Mouse (Mus musculus) MEL (cell line): Measurements from ENCODE around the gene Oosp2. TPM values are rescaled to one million over a fixed set of nuclear protein-coding genes. Genes with fewer than 3 reads are reported as not detected.
A peak's percentile ranks its signal among the peaks of the same experiment; 100 is the strongest.

Experiments
- DNase-seq: peaks from one replicate; pipeline ENCODE4 v3.0.0; 2011; ENCODE audit warnings: low read depth, low spot score
- H3K27ac ChIP-seq: 2 replicates; pipeline ENCODE4 v1.5.1; 2012; ENCODE audit warnings: low read depth, mild to moderate bottlenecking, control low read depth, low read length, moderate library complexity; ENCODE audit not compliant: control insufficient read depth
- H3K27me3 ChIP-seq, 2 experiments: fragments of 150-350 bp in 1 of 2; sonication (generic) in 1 of 2; 2 replicates each; pipeline ENCODE4 v1.6.1; 2012; ENCODE audit warnings: low read length in 2 of 2, mild to moderate bottlenecking in 2 of 2, improper control_type of control experiment in 1 of 2, moderate library complexity in 1 of 2; ENCODE audit not compliant: insufficient read depth in 2 of 2, control insufficient read depth in 1 of 2
- H3K36me3 ChIP-seq, 2 experiments: 2 replicates each; pipeline ENCODE4 v1.6.1; 2012 to 2014; ENCODE audit warnings: low read length in 2 of 2, improper control_type of control experiment in 1 of 2, inconsistent platforms in 1 of 2, mild to moderate bottlenecking in 1 of 2; ENCODE audit not compliant: insufficient read depth in 2 of 2, control insufficient read depth in 1 of 2
- H3K4me1 ChIP-seq, 2 experiments: fragments of 150-350 bp in 1 of 2; sonication (generic) in 1 of 2; 2 replicates each; pipeline ENCODE4 v1.6.1; 2012; ENCODE audit warnings: low read length in 2 of 2, improper control_type of control experiment in 1 of 2, mild to moderate bottlenecking in 1 of 2; ENCODE audit not compliant: insufficient read depth in 2 of 2, control insufficient read depth in 1 of 2
- H3K4me3 ChIP-seq, 2 experiments: fragments of 150-350 bp in 1 of 2; sonication (generic) in 1 of 2; 2 replicates each; pipeline ENCODE4 v1.5.1; 2012; ENCODE audit warnings: low read depth in 2 of 2, low read length in 2 of 2, mild to moderate bottlenecking in 2 of 2, moderate library complexity in 2 of 2, control low read depth in 1 of 2, improper control_type of control experiment in 1 of 2; ENCODE audit not compliant: control insufficient read depth in 1 of 2, insufficient read depth in 1 of 2
- H3K79me2 ChIP-seq: 2 replicates; pipeline ENCODE4 v1.6.1; 2012; ENCODE audit warnings: mild to moderate bottlenecking, low read length, moderate library complexity; ENCODE audit not compliant: control insufficient read depth, poor library complexity, insufficient read depth
- H3K9ac ChIP-seq: 2 replicates; pipeline ENCODE4 v1.6.1; 2012; ENCODE audit warnings: low read depth, mild to moderate bottlenecking, control low read depth, low read length, moderate library complexity; ENCODE audit not compliant: control insufficient read depth, poor library complexity, severe bottlenecking
- H3K9me3 ChIP-seq: fragments of 150-350 bp; sonication (generic); replicated peaks from 2 replicates; pipeline ENCODE4 v1.6.1; 2012; ENCODE audit warnings: mild to moderate bottlenecking, low read length, improper control_type of control experiment, moderate library complexity; ENCODE audit not compliant: insufficient read depth
- BHLHE40 ChIP-seq: IDR thresholded peaks from 2 replicates; pipeline ENCODE4 v1.6.1; 2012; ENCODE audit warnings: low read depth, mild to moderate bottlenecking, inconsistent platforms, low read length, improper control_type of control experiment, borderline replicate concordance
- CHD2 ChIP-seq: IDR thresholded peaks from 2 replicates; pipeline ENCODE4 v1.6.1; 2011; ENCODE audit warnings: low read length, improper control_type of control experiment
- E2F4 ChIP-seq: IDR thresholded peaks from 2 replicates; pipeline ENCODE4 v1.6.1; 2011; ENCODE audit warnings: low read depth, low read length, improper control_type of control experiment, borderline replicate concordance
- EP300 ChIP-seq, 2 experiments: IDR thresholded peaks; 2 replicates each; pipeline ENCODE4 v1.6.1; 2011; ENCODE audit warnings: improper control_type of control experiment in 2 of 2, low read length in 2 of 2, low read depth in 1 of 2, mild to moderate bottlenecking in 1 of 2
- ETS1 ChIP-seq: IDR thresholded peaks from 2 replicates; pipeline ENCODE4 v1.6.1; 2012; ENCODE audit warnings: low read depth, mild to moderate bottlenecking, inconsistent platforms, low read length, improper control_type of control experiment, moderate library complexity
- GATA1 ChIP-seq: IDR thresholded peaks from 2 replicates; pipeline ENCODE4 v1.6.1; 2011; ENCODE audit warnings: low read depth, low read length, improper control_type of control experiment
- JUND ChIP-seq: IDR thresholded peaks from 2 replicates; pipeline ENCODE4 v1.6.1; 2011; ENCODE audit warnings: low read depth, mild to moderate bottlenecking, improper control_type of control experiment, low read length
- MAFK ChIP-seq: IDR thresholded peaks from 2 replicates; pipeline ENCODE4 v1.6.1; 2011; ENCODE audit warnings: low read depth, mild to moderate bottlenecking, low read length, improper control_type of control experiment, borderline replicate concordance
- MAX ChIP-seq: IDR thresholded peaks from 2 replicates; pipeline ENCODE4 v1.6.1; 2011; ENCODE audit warnings: low read length, improper control_type of control experiment
- MAZ ChIP-seq: IDR thresholded peaks from 2 replicates; pipeline ENCODE4 v1.6.1; 2012; ENCODE audit warnings: low read depth, mild to moderate bottlenecking, inconsistent platforms, low read length, improper control_type of control experiment
- NELFE ChIP-seq: IDR thresholded peaks from 2 replicates; pipeline ENCODE4 v1.6.1; 2011; ENCODE audit warnings: low read depth, low read length, improper control_type of control experiment
- NRF1 ChIP-seq: IDR thresholded peaks from 2 replicates; pipeline ENCODE4 v1.6.1; 2014; ENCODE audit warnings: low read depth, mild to moderate bottlenecking, inconsistent platforms, low read length, improper control_type of control experiment, moderate library complexity; ENCODE audit not compliant: poor library complexity, insufficient read depth, severe bottlenecking
- RCOR1 ChIP-seq: IDR thresholded peaks from 2 replicates; pipeline ENCODE4 v1.6.1; 2012; ENCODE audit warnings: low read depth, mild to moderate bottlenecking, inconsistent platforms, low read length, improper control_type of control experiment
- SIN3A ChIP-seq: IDR thresholded peaks from 2 replicates; pipeline ENCODE4 v1.6.1; 2012; ENCODE audit warnings: low read length, improper control_type of control experiment, inconsistent platforms
- TAL1 ChIP-seq: IDR thresholded peaks from 2 replicates; pipeline ENCODE4 v1.6.1; 2012; ENCODE audit warnings: mild to moderate bottlenecking, inconsistent platforms, low read length, moderate library complexity, mixed read lengths
- TBP ChIP-seq: IDR thresholded peaks from 2 replicates; pipeline ENCODE4 v1.8.0; 2011; ENCODE audit warnings: low read depth, low read length, improper control_type of control experiment
- TCF12 ChIP-seq: IDR thresholded peaks from 2 replicates; pipeline ENCODE4 v1.6.1; 2014; ENCODE audit warnings: low read depth, mild to moderate bottlenecking, inconsistent platforms, low read length, improper control_type of control experiment, moderate library complexity
- UBTF ChIP-seq: IDR thresholded peaks from 2 replicates; pipeline ENCODE4 v1.6.1; 2012; ENCODE audit warnings: low read depth, mild to moderate bottlenecking, inconsistent platforms, low read length, improper control_type of control experiment, moderate library complexity, borderline replicate concordance; ENCODE audit not compliant: insufficient read depth
- USF1 ChIP-seq: IDR thresholded peaks from 2 replicates; pipeline ENCODE4 v1.6.1; 2014; ENCODE audit warnings: low read depth, mild to moderate bottlenecking, inconsistent platforms, low read length, improper control_type of control experiment, moderate library complexity
- ZKSCAN1 ChIP-seq: IDR thresholded peaks from 2 replicates; pipeline ENCODE4 v1.6.1; 2012; ENCODE audit warnings: low read depth, mild to moderate bottlenecking, inconsistent platforms, low read length, improper control_type of control experiment, moderate library complexity
- ZNF384 ChIP-seq: IDR thresholded peaks from 2 replicates; pipeline ENCODE4 v1.6.1; 2012; ENCODE audit warnings: low read depth, mild to moderate bottlenecking, inconsistent platforms, low read length, improper control_type of control experiment
- polyA plus RNA-seq, 2 experiments: library from polyadenylated mRNA; stranded (reverse) in 1 of 2; unstranded in 1 of 2; fragments of >175 nt in 1 of 2; fragments of >200 nt in 1 of 2; gene quantifications; 2 replicates each; pipeline versions ENCODE4 v1.2.1 to v1.2.4; 2012; ENCODE audit warnings: low replicate concordance in 2 of 2, low read depth in 1 of 2; ENCODE audit not compliant: insufficient read length in 2 of 2, insufficient read depth in 1 of 2, missing spikeins in 1 of 2
- total RNA-seq: library from RNA; depleted of rRNA; stranded (reverse); fragments of 300-350 nt; gene quantifications from 2 replicates; pipeline ENCODE4 v1.2.3, GENCODE M21; 2012

Oosp2 gene
- total and polyA plus RNA-seq, 3 experiments, result not detected

GRCm38 (mm10) chr19:11617983-11618382, 42.4 kb downstream of the Oosp2 start:
- DNase-seq, result peak; percentile 59
- TF ChIP-seq GATA1 (peak; percentile 60), ETS1 (peak; percentile 93), TBP (no peak), NELFE (no peak), TCF12 (peak; percentile 74), RCOR1 (peak; percentile 49; the same call in 1 of the 2 replicates), MAFK (peak; percentile 49; the same call in 1 of the 2 replicates), SIN3A (peak; percentile 43; the same call in 1 of the 2 replicates), EP300 (IDR thresholded peaks at IDR 0.05; ENCODE audit: low read depth in 1 of 2, low read length in 2 of 2) (peak; percentile 65 to 68)
- Histone ChIP-seq H3K4me3 (no peak overlapping the region), H3K27ac (peak overlapping the region; percentile 43; the same call in 1 of the 2 replicates), H3K27me3 (no peaks in the 10 kb centered on the region), H3K4me1 (peaks cover 20 to 24% of the 10 kb centered on the region in 2 experiments), H3K9ac (no peak overlapping the region), H3K36me3 (peaks cover 0 to 35% of the 10 kb centered on the region in 2 experiments; a peak in 2 of 4 replicates), H3K79me2 (no peaks in the 10 kb centered on the region), H3K9me3 (no peaks in the 10 kb centered on the region)

GRCm38 (mm10) chr19:11614805-11615204, 45.6 kb downstream of the Oosp2 start:
- Histone ChIP-seq H3K27me3 (no peaks in the 10 kb centered on the region), H3K36me3 (peaks cover 0 to 48% of the 10 kb centered on the region in 2 experiments; a peak in 2 of 4 replicates), H3K27ac (peak overlapping the region; percentile 98), H3K79me2 (no peaks in the 10 kb centered on the region), H3K4me1 (peaks cover 33 to 36% of the 10 kb centered on the region in 2 experiments), H3K9ac (peak overlapping the region; percentile 10; the same call in 1 of the 2 replicates), H3K4me3 (peak overlapping the region in 1 of 2 experiments; percentile 45; a peak in 1 of 4 replicates), H3K9me3 (no peaks in the 10 kb centered on the region)
- TF ChIP-seq MAX (no peak), UBTF (no peak), ZNF384 (peak; percentile 62), RCOR1 (no peak), ZKSCAN1 (no peak), TAL1 (no peak), NRF1 (no peak), JUND (no peak), MAZ (no peak), TBP (no peak), ETS1 (0 out of 2 replicates have a peak, but pooled peaks have one; percentile 27), E2F4 (no peak), SIN3A (no peak), TCF12 (0 out of 2 replicates have a peak, but pooled peaks have one; percentile 16), CHD2 (no peak), EP300 (IDR thresholded peaks at IDR 0.05; ENCODE audit: low read depth in 1 of 2, low read length in 2 of 2) (peak; percentile 7 to 65; a peak in 2 of 4 replicates), BHLHE40 (no peak), USF1 (no peak)
- peak; percentile 35 for DNase-seq
